Mouse (Mus musculus) retina, postnatal 7 days (tissue): ENCODE data around the gene Vps37c.

Experiments
- DNase-seq: peaks from one replicate; pipeline ENCODE4 v3.0.0-alpha.2; 2012; ENCODE audit warnings: low read depth, low spot score

Vps37c gene

GRCm38 (mm10) chr19:10689470-10690166 is 1.1 kb downstream of the Vps37c start:
- no peak for DNase-seq

- no peak for DNase-seq
These were observed 1.8 kb downstream of the Vps37c start for GRCm38 (mm10) chr19:10690336-10690735.

- no peak for DNase-seq
These were observed 2.6 kb downstream of the Vps37c start for GRCm38 (mm10) chr19:10691121-10691520.

GRCm38 (mm10) chr19:10691660-10692059 is 3.1 kb downstream of the Vps37c start:
- DNase-seq = no peak

- DNase-seq = no peak
These were observed 3.8 kb downstream of the Vps37c start for GRCm38 (mm10) chr19:10692361-10692760.

DNA sequence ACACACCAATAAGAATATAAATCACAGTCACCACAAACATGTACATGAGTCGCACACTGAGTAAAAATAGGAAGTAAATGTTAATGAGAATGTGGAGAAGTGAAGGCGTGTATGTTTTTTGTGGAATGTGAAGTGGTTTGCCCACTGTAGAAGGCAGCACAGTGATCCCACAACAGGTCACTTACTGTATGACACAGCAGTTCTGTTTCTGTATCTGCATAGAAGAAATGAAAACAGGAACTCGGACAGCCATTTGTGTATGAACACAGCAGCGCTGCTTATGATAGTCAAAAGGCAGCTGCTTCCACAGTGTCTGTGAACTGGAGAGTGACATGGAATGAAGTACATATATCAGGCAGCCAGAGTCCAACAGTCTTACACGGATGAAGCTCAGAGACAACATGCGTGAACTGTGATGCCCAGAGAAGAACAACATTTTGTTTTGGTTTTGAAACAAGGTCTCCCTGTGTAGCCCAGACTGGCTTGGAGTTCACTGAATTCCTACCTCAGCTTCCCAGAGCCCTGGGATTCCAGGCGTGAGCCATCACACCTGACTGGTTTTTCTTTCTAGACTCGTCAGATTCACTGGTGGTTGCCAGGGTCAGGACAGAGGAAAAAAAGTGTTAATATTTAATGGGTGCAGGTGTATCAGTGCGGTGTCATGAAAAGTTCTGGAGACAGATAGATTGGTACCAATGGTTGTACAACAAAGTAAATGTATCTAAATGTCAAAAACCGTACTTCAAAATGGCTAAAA is 5.6 kb downstream of the Vps37c start:
- no peak for DNase-seq

- DNase-seq = no peak
These were observed 7.3 kb downstream of the Vps37c start for GRCm38 (mm10) chr19:10695801-10696200.

- no peak for DNase-seq
These were observed 9.8 kb downstream of the Vps37c start for GRCm38 (mm10) chr19:10698131-10698991.

DNA sequence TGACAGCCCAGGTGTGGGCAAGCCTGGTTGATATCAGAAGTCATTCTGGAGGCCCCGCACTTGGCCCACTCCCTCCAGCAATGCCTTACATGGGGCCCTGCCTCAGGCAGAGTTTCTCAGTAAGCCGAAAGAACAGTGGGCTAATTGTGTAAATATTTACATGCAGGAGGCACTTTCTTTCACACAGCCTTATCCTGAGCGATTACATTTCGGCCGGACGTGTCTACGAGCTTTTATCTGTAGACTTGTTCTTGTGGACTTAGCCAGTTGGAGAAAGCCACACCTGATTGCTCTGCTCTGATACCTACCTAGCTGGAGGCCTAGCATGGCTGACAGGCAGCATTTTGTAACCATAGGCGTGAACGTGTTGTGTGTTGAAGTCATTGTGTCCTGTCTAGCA is 11.3 kb downstream of the Vps37c start:
- DNase-seq = no peak

DNA sequence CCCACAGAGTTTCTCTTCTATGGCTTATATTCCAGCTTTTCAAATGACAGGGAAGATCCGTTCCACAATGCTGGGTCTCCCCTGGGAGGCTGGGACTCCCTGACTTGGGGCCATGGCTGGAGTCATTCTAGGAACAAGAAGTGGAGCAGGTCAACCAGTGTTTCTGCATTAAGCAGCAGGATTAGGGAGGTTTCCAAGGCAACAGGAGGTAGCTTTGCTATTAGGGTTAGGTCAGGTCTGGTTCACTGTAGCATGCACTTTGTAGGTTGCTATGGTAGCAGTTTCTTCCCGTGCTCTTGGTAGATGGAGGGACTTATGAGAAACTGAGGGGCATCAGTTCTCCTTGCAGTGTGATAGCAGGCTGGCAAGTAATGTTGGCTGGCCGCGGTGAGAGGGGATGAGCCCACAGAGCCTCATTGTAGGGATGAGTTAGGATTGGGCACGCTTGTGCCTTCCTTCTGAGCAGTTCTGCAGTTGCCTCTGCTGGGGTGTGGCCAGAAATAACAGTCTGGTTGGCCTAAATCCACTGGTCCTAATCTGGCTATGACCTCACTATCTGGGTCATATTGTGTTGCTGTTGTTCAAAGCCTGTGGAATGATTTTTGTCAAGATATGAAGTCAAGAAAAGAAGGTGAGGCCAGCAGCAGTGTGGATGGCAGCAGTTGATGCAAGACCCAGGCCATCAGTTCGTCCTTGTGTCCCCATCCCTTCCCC is 12.6 kb downstream of the Vps37c start:
- peak; percentile 42 for DNase-seq

- no peak for DNase-seq
These were observed 13.6 kb downstream of the Vps37c start for GRCm38 (mm10) chr19:10702125-10702524.

DNA sequence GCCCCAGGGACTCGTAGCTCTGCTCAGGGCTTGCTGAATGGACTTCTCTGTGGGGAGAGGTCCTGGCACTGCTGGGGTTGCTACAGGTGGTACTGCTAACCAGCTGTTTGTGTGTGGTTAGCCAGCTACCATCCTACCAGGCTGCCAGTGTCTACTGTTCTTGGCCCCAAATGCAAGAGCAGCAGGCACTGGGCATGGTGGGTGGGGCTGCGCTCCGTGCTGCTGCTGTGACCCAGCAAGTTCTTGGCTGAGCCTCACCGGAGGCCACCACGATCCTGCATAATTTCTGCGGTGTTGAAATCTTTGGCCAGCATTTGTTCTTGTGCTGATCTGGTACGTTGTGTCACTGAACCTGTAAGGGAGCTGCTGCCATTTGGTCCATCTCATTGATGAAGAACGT is 14.9 kb downstream of the Vps37c start:
- no peak for DNase-seq

DNA sequence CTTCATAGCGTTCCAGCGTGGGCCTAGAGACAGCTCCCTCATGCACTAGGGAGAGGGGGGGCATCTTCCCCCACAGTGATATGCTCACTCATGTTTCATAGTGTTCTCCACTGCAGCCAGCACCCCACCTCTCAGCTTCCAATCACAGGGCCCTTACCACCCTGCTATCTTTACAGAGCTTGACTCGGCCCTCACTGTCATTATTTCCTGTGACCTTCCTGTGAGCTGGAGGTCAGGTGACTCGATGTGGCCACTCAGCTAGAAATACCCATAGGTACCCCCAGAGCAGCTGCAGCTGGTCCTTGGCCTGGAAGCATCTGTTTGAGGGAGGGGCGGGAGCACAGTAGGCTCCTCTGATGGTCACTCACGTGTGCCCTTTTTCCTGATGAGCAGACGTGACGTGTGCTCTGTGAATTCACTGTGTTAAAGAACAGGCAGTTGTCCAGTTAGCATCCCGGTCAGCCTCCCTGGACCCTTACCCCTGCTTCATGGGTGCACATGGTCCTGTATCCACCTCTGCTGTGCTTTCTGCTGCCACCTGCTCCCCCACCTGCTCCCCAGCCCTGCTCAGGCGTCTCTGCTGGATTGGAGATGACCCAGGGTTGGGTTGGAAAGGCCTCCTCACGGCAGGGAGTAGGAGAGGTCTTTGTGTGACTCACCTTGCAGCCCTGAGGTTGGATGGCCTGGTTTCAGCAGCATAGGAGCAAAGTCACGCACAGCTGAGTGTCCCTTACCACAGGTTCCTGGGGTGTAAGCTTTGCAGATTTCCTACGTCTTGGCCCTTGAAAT is 18.7 kb downstream of the Vps37c start:
- no peak for DNase-seq

GRCm38 (mm10) chr19:10707881-10708280 is 19.3 kb downstream of the Vps37c start:
- no peak for DNase-seq

- DNase-seq = no peak
These were observed 20.4 kb downstream of the Vps37c start for GRCm38 (mm10) chr19:10708900-10709299.

DNA sequence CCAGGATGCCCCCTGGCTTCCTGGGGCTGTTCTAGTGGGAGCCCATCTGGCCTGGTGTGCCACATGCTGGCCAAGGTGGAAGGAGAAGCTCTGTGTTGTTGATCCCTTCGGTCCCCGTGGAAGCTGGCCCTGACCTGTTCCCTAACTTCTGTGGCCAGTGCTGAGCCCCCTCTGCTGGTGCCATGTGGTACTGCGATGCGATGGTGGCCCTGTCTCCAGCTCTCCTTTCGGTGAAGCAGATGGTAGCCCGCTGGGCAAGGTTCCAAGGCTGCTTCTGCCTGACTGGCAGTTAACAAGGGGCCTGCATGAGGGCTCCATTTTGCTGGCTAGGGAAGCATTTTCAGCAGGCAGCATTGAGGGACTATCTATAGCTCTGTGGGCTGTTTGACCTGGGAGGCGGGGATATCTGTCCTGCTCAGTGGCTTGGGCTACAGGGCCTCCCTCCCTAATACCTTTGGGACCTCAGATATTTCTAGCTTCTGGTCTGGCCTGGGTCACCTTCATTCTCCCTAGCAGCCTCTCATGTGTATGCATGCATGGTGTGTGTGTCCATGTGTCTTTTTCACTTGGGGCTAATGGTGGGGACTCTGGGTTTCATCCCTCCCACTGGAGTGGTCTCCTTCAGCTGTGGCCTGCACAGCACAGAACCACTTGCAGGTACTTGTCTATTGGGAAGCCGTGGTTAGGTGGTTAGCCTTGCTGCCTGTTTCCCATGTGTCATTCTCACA is 21.0 kb downstream of the Vps37c start:
- peak; percentile 97 for DNase-seq

DNA sequence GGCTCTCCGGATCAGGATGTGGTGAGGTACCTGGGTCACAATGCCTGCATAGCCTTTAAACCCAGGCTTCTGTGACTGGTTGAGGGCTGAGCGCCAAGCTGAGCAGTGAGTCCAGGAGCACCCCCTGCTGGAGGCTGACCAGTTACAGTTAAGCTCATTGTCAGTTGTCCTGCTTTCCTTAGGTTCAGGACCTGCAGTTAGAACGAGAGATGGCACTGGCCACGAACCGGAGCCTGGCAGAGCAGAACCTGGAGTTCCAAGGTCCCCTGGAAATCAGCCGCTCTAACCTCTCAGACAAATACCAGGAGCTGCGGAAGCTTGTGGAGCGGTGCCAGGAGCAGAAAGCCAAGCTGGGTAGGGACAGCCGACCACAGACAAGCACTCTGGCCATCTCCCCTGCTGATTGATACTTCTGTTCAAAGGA is 21.6 kb downstream of the Vps37c start:
- peak; percentile 71 for DNase-seq

DNA sequence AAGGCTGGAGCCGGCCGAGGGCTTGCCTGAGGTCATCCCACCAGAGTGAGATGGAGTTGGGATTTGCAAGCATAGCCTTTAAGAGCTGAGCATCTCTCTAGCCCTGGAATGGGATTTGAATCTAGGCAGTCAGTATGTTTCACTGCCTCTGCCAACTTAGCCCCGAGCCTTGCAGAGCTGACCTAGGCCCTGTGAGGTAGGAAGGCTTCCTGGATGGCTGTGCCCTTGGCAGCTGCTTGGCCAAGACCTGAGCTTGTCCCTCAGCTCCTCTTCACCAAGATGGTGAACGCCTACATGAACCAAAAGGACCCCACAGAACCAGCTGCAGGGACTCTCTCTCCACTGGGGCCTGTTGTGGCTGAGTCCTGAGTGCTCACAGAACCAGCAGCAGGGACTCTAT is 22.2 kb downstream of the Vps37c start:
- no peak for DNase-seq

GRCm38 (mm10) chr19:10712194-10712593 is 23.7 kb downstream of the Vps37c start:
- no peak for DNase-seq

GRCm38 (mm10) chr19:10712646-10713045 is 24.1 kb downstream of the Vps37c start:
- no peak for DNase-seq
